Mouse (Mus musculus) spleen, adult 2 months (tissue): Measurements from ENCODE around the gene Ddn.

Source experiments
- CTCF ChIP-seq: fragments of 200-500 bp; IDR thresholded peaks from 2 replicates; pipeline ENCODE4 v1.5.1; 2011; ENCODE audit warnings: mild to moderate bottlenecking, inconsistent platforms; ENCODE audit not compliant: insufficient read depth, insufficient read length, insufficient replicate concordance; ENCODE audit errors: extremely low read depth
- POLR2A ChIP-seq: fragments of 200-500 bp; IDR thresholded peaks from 2 replicates; pipeline ENCODE4 v1.6.1; 2011; ENCODE audit warnings: low read depth, low read length, inconsistent platforms

DNA sequence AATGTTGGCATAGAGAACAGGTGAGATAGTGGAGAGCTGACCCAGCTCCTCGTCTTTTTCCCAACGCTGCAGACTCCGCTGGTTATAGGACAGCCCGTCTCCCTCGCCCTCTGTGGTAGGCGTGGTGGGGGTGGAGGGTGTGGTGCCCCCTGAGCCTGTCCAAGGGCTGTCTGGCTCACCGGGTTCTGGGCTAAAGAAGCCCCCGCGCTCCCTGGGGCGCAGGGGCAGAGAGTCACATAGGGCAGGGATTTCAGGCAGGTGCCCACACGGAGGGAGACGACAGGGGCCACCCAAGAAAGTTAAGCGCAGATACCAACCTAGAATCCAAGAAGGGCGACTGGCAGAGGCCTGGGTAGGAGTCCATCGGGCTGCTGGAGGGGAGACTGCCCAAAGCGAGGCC is 44.9 kb upstream of the Ddn start:
- TF ChIP-seq CTCF (no peak), POLR2A (no peak)
